Mouse (Mus musculus) CH12.LX (cell line): Measurements from ENCODE around the gene Gm20388. TPM values are rescaled to one million over a fixed set of nuclear protein-coding genes. Genes with fewer than 3 reads are reported as not detected.

Source experiments
- DNase-seq: peaks from one replicate; pipeline ENCODE4 v3.0.0-alpha.2; 2013; ENCODE audit errors: extremely low read depth
- H3K27ac ChIP-seq: 2 replicates; pipeline ENCODE4 v1.5.1; 2012; ENCODE audit warnings: low read depth, mild to moderate bottlenecking, control low read depth, moderate library complexity; ENCODE audit not compliant: insufficient read depth
- H3K27me3 ChIP-seq: replicated peaks from 2 replicates; pipeline ENCODE3; 2012; ENCODE audit warnings: inconsistent platforms
- H3K36me3 ChIP-seq, 2 experiments: replicated peaks in 1 of 2; 2 replicates each; pipeline versions ENCODE3 to v1.6.1; 2012; ENCODE audit warnings: inconsistent platforms in 1 of 2, low read length in 1 of 2, mild to moderate bottlenecking in 1 of 2, mixed read lengths in 1 of 2, moderate library complexity in 1 of 2; ENCODE audit not compliant: control insufficient read depth in 1 of 2, insufficient read depth in 1 of 2
- H3K4me1 ChIP-seq, 2 experiments: 2 replicates each; pipeline ENCODE4 v1.6.1; 2012; ENCODE audit warnings: inconsistent platforms in 1 of 2, moderate library complexity in 1 of 2; ENCODE audit not compliant: insufficient read depth in 2 of 2, control insufficient read depth in 1 of 2
- H3K4me2 ChIP-seq: 2 replicates; pipeline ENCODE4 v1.6.1; 2012; ENCODE audit warnings: low read depth, mild to moderate bottlenecking, control low read depth; ENCODE audit not compliant: poor library complexity, insufficient read depth, severe bottlenecking
- H3K4me3 ChIP-seq, 3 experiments: fragments of 150-350 bp in 1 of 3; sonication (generic) in 1 of 3; replicated peaks in 1 of 3; 2 replicates each; pipeline versions ENCODE3 to v1.5.1; 2011 to 2012; ENCODE audit warnings: low read depth in 2 of 3, low read length in 2 of 3, mild to moderate bottlenecking in 2 of 3, moderate library complexity in 2 of 3, control low read depth in 1 of 3, improper control_type of control experiment in 1 of 3, inconsistent platforms in 1 of 3, mixed read lengths in 1 of 3; ENCODE audit not compliant: poor library complexity in 1 of 3
- H3K79me2 ChIP-seq: replicated peaks from 2 replicates; pipeline ENCODE4 v1.6.1; 2012; ENCODE audit warnings: mild to moderate bottlenecking, moderate library complexity; ENCODE audit not compliant: control insufficient read depth, poor library complexity, insufficient read depth, severe bottlenecking; ENCODE audit errors: extremely low read depth
- H3K9ac ChIP-seq: 2 replicates; pipeline ENCODE4 v1.6.1; 2012; ENCODE audit warnings: low read depth, mild to moderate bottlenecking, control low read depth, moderate library complexity; ENCODE audit not compliant: insufficient read depth
- H3K9me3 ChIP-seq: replicated peaks from 2 replicates; pipeline ENCODE3; 2012; ENCODE audit warnings: low read length, inconsistent platforms, mixed read lengths
- BHLHE40 ChIP-seq: IDR thresholded peaks from 2 replicates; pipeline ENCODE4 v1.6.1; 2011; ENCODE audit warnings: mild to moderate bottlenecking, low read depth, low read length, improper control_type of control experiment
- CTCF ChIP-seq, 2 experiments: IDR thresholded peaks in 1 of 2; conservative IDR thresholded peaks in 1 of 2; 2 replicates each; pipeline ENCODE4 v1.5.1; 2011 to 2012; ENCODE audit warnings: low read depth in 2 of 2, low read length in 2 of 2, improper control_type of control experiment in 1 of 2, inconsistent platforms in 1 of 2, mild to moderate bottlenecking in 1 of 2, moderate library complexity in 1 of 2
- E2F4 ChIP-seq: IDR thresholded peaks from 2 replicates; pipeline ENCODE4 v1.6.1; 2011; ENCODE audit warnings: low read depth, low read length, improper control_type of control experiment; ENCODE audit not compliant: insufficient replicate concordance
- ELF1 ChIP-seq: IDR thresholded peaks from 2 replicates; pipeline ENCODE4 v1.6.1; 2014; ENCODE audit warnings: low read depth, mild to moderate bottlenecking, inconsistent platforms, low read length, improper control_type of control experiment
- EP300 ChIP-seq: IDR thresholded peaks from 2 replicates; pipeline ENCODE4 v1.6.1; 2011; ENCODE audit warnings: low read length, improper control_type of control experiment
- ETS1 ChIP-seq: conservative IDR thresholded peaks from 2 replicates; pipeline ENCODE4 v1.6.1; 2012; ENCODE audit warnings: low read depth, mild to moderate bottlenecking, inconsistent platforms, low read length, improper control_type of control experiment, moderate library complexity
- HCFC1 ChIP-seq: IDR thresholded peaks from 2 replicates; pipeline ENCODE4 v1.6.1; 2012; ENCODE audit warnings: low read depth, mild to moderate bottlenecking, inconsistent platforms, low read length, improper control_type of control experiment
- KAT2A ChIP-seq: IDR thresholded peaks from 2 replicates; pipeline ENCODE4 v1.6.1; 2012; ENCODE audit warnings: low read length, improper control_type of control experiment, inconsistent platforms; ENCODE audit not compliant: insufficient replicate concordance
- MAFK ChIP-seq: IDR thresholded peaks from 2 replicates; pipeline ENCODE4 v1.6.1; 2011; ENCODE audit warnings: low read length, improper control_type of control experiment; ENCODE audit not compliant: insufficient replicate concordance
- MAX ChIP-seq: IDR thresholded peaks from 2 replicates; pipeline ENCODE4 v1.6.1; 2011; ENCODE audit warnings: low read length, improper control_type of control experiment
- MAZ ChIP-seq: IDR thresholded peaks from 2 replicates; pipeline ENCODE4 v1.6.1; 2012; ENCODE audit warnings: low read depth, mild to moderate bottlenecking, inconsistent platforms, low read length, improper control_type of control experiment, moderate library complexity
- MEF2A ChIP-seq: IDR thresholded peaks from 2 replicates; pipeline ENCODE4 v1.6.1; 2014; ENCODE audit warnings: low read depth, mild to moderate bottlenecking, inconsistent platforms, low read length, improper control_type of control experiment, borderline replicate concordance
- NELFE ChIP-seq: IDR thresholded peaks from 2 replicates; pipeline ENCODE4 v1.6.1; 2011; ENCODE audit warnings: low read depth, low read length, improper control_type of control experiment
- NRF1 ChIP-seq: IDR thresholded peaks from 2 replicates; pipeline ENCODE4 v1.6.1; 2014; ENCODE audit warnings: low read depth, mild to moderate bottlenecking, inconsistent platforms, low read length, improper control_type of control experiment, moderate library complexity
- PAX5 ChIP-seq: IDR thresholded peaks from 2 replicates; pipeline ENCODE4 v1.6.1; 2012; ENCODE audit warnings: low read length, inconsistent platforms, mixed read lengths
- POLR2AphosphoS2 ChIP-seq: IDR thresholded peaks from 2 replicates; pipeline ENCODE4 v1.6.1; 2011; ENCODE audit warnings: low read depth, low read length, improper control_type of control experiment
- RAD21 ChIP-seq: IDR thresholded peaks from 2 replicates; pipeline ENCODE4 v1.6.1; 2011; ENCODE audit warnings: low read depth, mild to moderate bottlenecking, low read length, improper control_type of control experiment, moderate library complexity
- SIN3A ChIP-seq: IDR thresholded peaks from 2 replicates; pipeline ENCODE4 v1.6.1; 2012; ENCODE audit warnings: low read length, improper control_type of control experiment, inconsistent platforms
- UBTF ChIP-seq: IDR thresholded peaks from 2 replicates; pipeline ENCODE4 v1.6.1; 2012; ENCODE audit warnings: low read depth, mild to moderate bottlenecking, inconsistent platforms, low read length, improper control_type of control experiment, moderate library complexity
- ZC3H11A ChIP-seq: IDR thresholded peaks from 2 replicates; pipeline ENCODE4 v1.6.1; 2012; ENCODE audit warnings: low read depth, mild to moderate bottlenecking, inconsistent platforms, low read length, improper control_type of control experiment
- dilution Hi-C: fragments of 300-500 bp; cut with MboI; formaldehyde crosslinking; loops from 2 replicates; pipeline ENCODE4 v1.14.3; 2020; ENCODE audit warnings: low sequenced_read_pairs; ENCODE audit not compliant: extremely low pct_unique_long_range_greater_than_20kb, extremely low pct_ligation_motif_present
- in situ Hi-C: fragments of 300-500 bp; cut with MboI; formaldehyde crosslinking; loops from 3 replicates; pipeline ENCODE4 v1.14.3; 2019; ENCODE audit warnings: low sequenced_read_pairs, low pct_ligation_motif_present, low pct_unique_long_range_greater_than_20kb, mixed read lengths
- polyA plus RNA-seq: library from polyadenylated mRNA; unstranded; fragments of >175 nt; gene quantifications from 2 replicates; pipeline ENCODE4 v1.2.1, GENCODE M21; 2012; ENCODE audit warnings: low read depth; ENCODE audit not compliant: insufficient read length
- total RNA-seq, 2 experiments: library from RNA; depleted of rRNA; stranded (reverse); fragments of 300-350 nt in 1 of 2; fragments of >200 nt in 1 of 2; gene quantifications; 2 replicates each; pipeline ENCODE4 v1.2.3; 2012 to 2014

Gene Gm20388
- total and polyA plus RNA-seq, 3 experiments = 14.8 to 26.3 (median 22.2) TPM

GRCm38 (mm10) chr8:122567361-122568108 is 2656.9 kb downstream of the Gm20388 start, which contains the start of gene Cdt1 (continued):
- TF ChIP-seq MAFK = no peak
- 0 out of 2 replicates have a peak, but pooled peaks have one; percentile 65 for TF ChIP-seq MAZ
- TF ChIP-seq EP300 = no peak
- TF ChIP-seq HCFC1 = peak; percentile 77
- peak; percentile 87 for TF ChIP-seq NELFE
- no peak for TF ChIP-seq CTCF (conservative IDR thresholded peaks at IDR 0.05 in 1 of 2, IDR thresholded peaks at IDR 0.05 in 1 of 2; ENCODE audit: low read depth in 2 of 2, low read length in 2 of 2)
- no peak for TF ChIP-seq UBTF

- peak; percentile 93 for DNase-seq
- Histone ChIP-seq H3K79me2 (peaks cover 13% of the 10 kb centered on the region), H3K4me3 (peak overlapping the region; percentile 64 to 99 (median 80)), H3K9me3 (peaks cover 5% of the 10 kb centered on the region), H3K36me3 (peaks cover 37 to 61% of the 10 kb centered on the region in 2 experiments), H3K27ac (peak overlapping the region; percentile 99), H3K27me3 (no peaks in the 10 kb centered on the region), H3K4me2 (peak overlapping the region; percentile 47; the same call in 1 of the 2 replicates), H3K4me1 (peaks cover 10 to 36% of the 10 kb centered on the region in 2 experiments; a peak in 3 of 4 replicates), H3K9ac (peak overlapping the region; percentile 99)
- TF ChIP-seq NRF1 = no peak
- peak; percentile 67; the same call in 1 of the 2 replicates for TF ChIP-seq MAZ
- TF ChIP-seq KAT2A = no peak
- TF ChIP-seq ELF1 = peak; percentile 81
- no peak for TF ChIP-seq ZC3H11A
- no peak for TF ChIP-seq POLR2AphosphoS2
- TF ChIP-seq CTCF (conservative IDR thresholded peaks at IDR 0.05 in 1 of 2, IDR thresholded peaks at IDR 0.05 in 1 of 2; ENCODE audit: low read depth in 2 of 2, low read length in 2 of 2) = no peak
- TF ChIP-seq MAX = no peak
- TF ChIP-seq RAD21 = no peak
- peak; percentile 29; the same call in 1 of the 2 replicates for TF ChIP-seq BHLHE40
- TF ChIP-seq ETS1 = peak; percentile 72
- no peak for TF ChIP-seq PAX5
- no peak for TF ChIP-seq EP300
- 0 out of 2 replicates have a peak, but pooled peaks have one; percentile 19 for TF ChIP-seq MEF2A
- no peak for TF ChIP-seq E2F4
- TF ChIP-seq SIN3A = no peak; the same call in 1 of the 2 replicates
- dilution Hi-C loops (no loop called here), in situ Hi-C loops (no loop called here)
Observed at GRCm38 (mm10) chr8:122568109-122568504, 2657.5 kb downstream of the Gm20388 start.
